Mouse (Mus musculus) C2C12 (cell line): ENCODE data around the gene Slc13a2. TPM values are rescaled to one million over a fixed set of nuclear protein-coding genes. Genes with fewer than 3 reads are reported as not detected.

Experiments used
- H3K27me3 ChIP-seq: one replicate; pipeline ENCODE4 v1.6.1; 2011; ENCODE audit not compliant: control insufficient read depth, insufficient read depth, insufficient read length
- H3K36me3 ChIP-seq: one replicate; pipeline ENCODE4 v1.6.1; 2011; ENCODE audit not compliant: control insufficient read depth, insufficient read depth
- H3K4me3 ChIP-seq: one replicate; pipeline ENCODE4 v1.5.1; 2011; ENCODE audit warnings: mild to moderate bottlenecking, control low read depth; ENCODE audit not compliant: poor library complexity, insufficient read depth, severe bottlenecking
- H3K79me2 ChIP-seq: one replicate; pipeline ENCODE4 v1.6.1; 2011; ENCODE audit not compliant: control insufficient read depth, insufficient read depth
- H3K79me3 ChIP-seq: one replicate; pipeline ENCODE4 v1.6.1; 2011; ENCODE audit warnings: low read depth, control low read depth
- H3ac ChIP-seq: one replicate; pipeline ENCODE3; 2011; ENCODE audit warnings: low read depth; ENCODE audit not compliant: control insufficient read depth, insufficient read length
- CEBPB ChIP-seq: IDR thresholded peaks from one replicate; pipeline ENCODE4 v1.6.1; 2011; ENCODE audit warnings: low read depth, mild to moderate bottlenecking, control low read depth, moderate library complexity
- CTCF ChIP-seq: IDR thresholded peaks from one replicate; pipeline ENCODE4 v1.5.1; 2011; ENCODE audit not compliant: control insufficient read depth, insufficient read depth, insufficient read length
- FOSL1 ChIP-seq: IDR thresholded peaks from one replicate; pipeline ENCODE4 v1.8.0; 2011; ENCODE audit warnings: mild to moderate bottlenecking, low read length; ENCODE audit not compliant: poor library complexity, insufficient read depth, severe bottlenecking
- MAX ChIP-seq: IDR thresholded peaks from one replicate; pipeline ENCODE4 v1.6.1; 2011; ENCODE audit warnings: mild to moderate bottlenecking, control low read depth
- MYOD1 ChIP-seq: IDR thresholded peaks from one replicate; pipeline ENCODE4 v1.6.1; 2011; ENCODE audit warnings: low read depth; ENCODE audit not compliant: control insufficient read depth, insufficient read length
- MYOG ChIP-seq: IDR thresholded peaks from one replicate; pipeline ENCODE4 v1.6.1; 2011; ENCODE audit not compliant: control insufficient read depth, insufficient read length; ENCODE audit errors: extremely low read depth
- USF1 ChIP-seq: IDR thresholded peaks from one replicate; pipeline ENCODE4 v1.6.1; 2011; ENCODE audit warnings: low read depth, mild to moderate bottlenecking, control low read depth, moderate library complexity
- polyA plus RNA-seq: library from polyadenylated mRNA; unstranded; fragments of >200 nt; fragmentation: generic; extraction: Trizol; gene quantifications from one replicate; pipeline ENCODE4 v1.2.1, GENCODE M21; 2012; ENCODE audit warnings: missing spikeins

The Slc13a2 gene
- polyA plus RNA-seq, 1 experiment = not detected

GRCm38 (mm10) chr11:78372166-78372565 lies 49.9 kb downstream of the Slc13a2 start:
- H3K79me3 ChIP-seq = no peaks in the 10 kb centered on the region
- no peaks in the 10 kb centered on the region for H3K36me3 ChIP-seq
- H3K27me3 ChIP-seq = no peaks in the 10 kb centered on the region
- no peak overlapping the region for H3ac ChIP-seq
- no peaks in the 10 kb centered on the region for H3K79me2 ChIP-seq
- H3K4me3 ChIP-seq = no peak overlapping the region
- TF ChIP-seq MAX (no peak), CTCF (no peak), MYOD1 (no peak), MYOG (no peak), FOSL1 (no peak), CEBPB (no peak), USF1 (no peak)

GRCm38 (mm10) chr11:78371711-78372110 lies 50.3 kb downstream of the Slc13a2 start:
- H3ac ChIP-seq = no peak overlapping the region
- no peaks in the 10 kb centered on the region for H3K27me3 ChIP-seq
- H3K79me2 ChIP-seq = no peaks in the 10 kb centered on the region
- no peak overlapping the region for H3K4me3 ChIP-seq
- H3K36me3 ChIP-seq = no peaks in the 10 kb centered on the region
- H3K79me3 ChIP-seq = no peaks in the 10 kb centered on the region
- TF ChIP-seq USF1 = no peak
- TF ChIP-seq MYOG = no peak
- TF ChIP-seq CTCF = no peak
- no peak for TF ChIP-seq FOSL1
- no peak for TF ChIP-seq MYOD1
- TF ChIP-seq MAX = no peak

- TF ChIP-seq FOSL1 (peak; percentile 74), MYOG (no peak), MYOD1 (peak; percentile 70), CTCF (no peak), CEBPB (no peak), MAX (peak; percentile 33), USF1 (no peak)
- H3K4me3 ChIP-seq = no peak overlapping the region
- no peaks in the 10 kb centered on the region for H3K79me2 ChIP-seq
- H3ac ChIP-seq = no peak overlapping the region
- no peaks in the 10 kb centered on the region for H3K79me3 ChIP-seq
- no peaks in the 10 kb centered on the region for H3K36me3 ChIP-seq
- H3K27me3 ChIP-seq = no peaks in the 10 kb centered on the region
Observed at GRCm38 (mm10) chr11:78370389-78370788, 51.6 kb downstream of the Slc13a2 start.

- TF ChIP-seq FOSL1 (no peak), USF1 (no peak), CEBPB (no peak), MYOD1 (no peak), CTCF (no peak), MYOG (no peak), MAX (no peak)
- Histone ChIP-seq H3K4me3 (no peak overlapping the region), H3K36me3 (no peaks in the 10 kb centered on the region), H3K79me3 (no peaks in the 10 kb centered on the region), H3ac (no peak overlapping the region), H3K27me3 (no peaks in the 10 kb centered on the region), H3K79me2 (no peaks in the 10 kb centered on the region)
Observed at GRCm38 (mm10) chr11:78367456-78368225, 54.4 kb downstream of the Slc13a2 start.

- Histone ChIP-seq H3K4me3 (no peak overlapping the region), H3K27me3 (no peaks in the 10 kb centered on the region), H3K79me3 (no peaks in the 10 kb centered on the region), H3K79me2 (no peaks in the 10 kb centered on the region), H3K36me3 (no peaks in the 10 kb centered on the region), H3ac (peak overlapping the region; percentile 36)
- no peak for TF ChIP-seq CTCF
- peak; percentile 97 for TF ChIP-seq CEBPB
- TF ChIP-seq FOSL1 = no peak
- no peak for TF ChIP-seq MYOD1
- peak; percentile 16 for TF ChIP-seq USF1
- no peak for TF ChIP-seq MAX
Observed at GRCm38 (mm10) chr11:78364103-78364502, 57.9 kb downstream of the Slc13a2 start.
